Mouse (Mus musculus): ENCODE results near the gene Neurl4. TPM values are rescaled to one million over a fixed set of nuclear protein-coding genes. Genes with fewer than 3 reads are reported as not detected.
"Not testable (repeated sequence)": the region's sequence is repeated elsewhere in the genome, so short reads cannot be mapped to it uniquely, and the experiment has no call there.

Gene Neurl4
- polyA plus RNA-seq, 1 experiment, result 119 TPM

- Histone ChIP-seq H3K4me1 (ENCODE audit: control insufficient read depth, insufficient read depth, low read length) (no peaks in the 10 kb centered on the region), H3K27me3 (ENCODE audit: control insufficient read depth, insufficient read depth, low read length) (no peaks in the 10 kb centered on the region), H3K4me3 (replicated peaks; ENCODE audit: insufficient read depth, low read depth, low read length) (peak overlapping the region; percentile 82), H3K27ac (ENCODE audit: insufficient read depth, low read length) (peak overlapping the region; percentile 31; the same call in 1 of the 2 replicates)
- WGBS, result 3% methylated on average over 12 of the region's 12 CpGs
- no peak for TF ChIP-seq CTCF (IDR thresholded peaks at IDR 0.05; ENCODE audit: borderline replicate concordance, insufficient read depth, low read depth, low read length)
- no peak for TF ChIP-seq POLR2A (IDR thresholded peaks at IDR 0.05; ENCODE audit: borderline replicate concordance, insufficient read depth, low read length)
- DNase-seq, result no peak
Observed at GRCm38 (mm10) chr11:69922012-69922756, 21.3 kb downstream of the Neurl4 start.

- H3K27me3 ChIP-seq (ENCODE audit: control insufficient read depth, insufficient read depth, low read length), result no peaks in the 10 kb centered on the region
- no peaks in the 10 kb centered on the region for H3K4me1 ChIP-seq (ENCODE audit: control insufficient read depth, insufficient read depth, low read length)
- DNase-seq, result no peak
- no peak for TF ChIP-seq CTCF (IDR thresholded peaks at IDR 0.05; ENCODE audit: borderline replicate concordance, insufficient read depth, low read depth, low read length)
- TF ChIP-seq POLR2A (IDR thresholded peaks at IDR 0.05; ENCODE audit: borderline replicate concordance, insufficient read depth, low read length), result no peak
- no peak overlapping the region for H3K27ac ChIP-seq (ENCODE audit: insufficient read depth, low read length)
- 65% methylated on average over 3 of the region's 3 CpGs for WGBS
- H3K4me3 ChIP-seq (replicated peaks; ENCODE audit: insufficient read depth, low read depth, low read length), result no peak overlapping the region
Observed at GRCm38 (mm10) chr11:69922796-69923195, 21.9 kb downstream of the Neurl4 start.

GRCm38 (mm10) chr11:69927501-69927900, 26.6 kb downstream of the Neurl4 start:
- H3K4me3 ChIP-seq (replicated peaks; ENCODE audit: insufficient read depth, low read depth, low read length), result no peak overlapping the region
- H3K27ac ChIP-seq (ENCODE audit: insufficient read depth, low read length), result no peak overlapping the region
- H3K27me3 ChIP-seq (ENCODE audit: control insufficient read depth, insufficient read depth, low read length), result no peaks in the 10 kb centered on the region
- DNase-seq, result no peak
- TF ChIP-seq POLR2A (IDR thresholded peaks at IDR 0.05; ENCODE audit: borderline replicate concordance, insufficient read depth, low read length) (no peak), CTCF (IDR thresholded peaks at IDR 0.05; ENCODE audit: borderline replicate concordance, insufficient read depth, low read depth, low read length) (no peak)
- H3K4me1 ChIP-seq (ENCODE audit: control insufficient read depth, insufficient read depth, low read length), result no peaks in the 10 kb centered on the region
- WGBS, result 94% methylated on average over 2 of the region's 2 CpGs

- H3K27me3 ChIP-seq (ENCODE audit: control insufficient read depth, insufficient read depth, low read length), result no peaks in the 10 kb centered on the region
- H3K4me1 ChIP-seq (ENCODE audit: control insufficient read depth, insufficient read depth, low read length), result no peaks in the 10 kb centered on the region
- no peak overlapping the region for H3K4me3 ChIP-seq (replicated peaks; ENCODE audit: insufficient read depth, low read depth, low read length)
- H3K27ac ChIP-seq (ENCODE audit: insufficient read depth, low read length), result no peak overlapping the region
- WGBS, result 88% methylated on average over 4 of the region's 4 CpGs
- DNase-seq, result no peak
- TF ChIP-seq POLR2A (IDR thresholded peaks at IDR 0.05; ENCODE audit: borderline replicate concordance, insufficient read depth, low read length) (no peak), CTCF (IDR thresholded peaks at IDR 0.05; ENCODE audit: borderline replicate concordance, insufficient read depth, low read depth, low read length) (no peak)
Observed at GRCm38 (mm10) chr11:69929712-69930111, 28.8 kb downstream of the Neurl4 start.

GRCm38 (mm10) chr11:69930176-69930575, 29.3 kb downstream of the Neurl4 start:
- DNase-seq; H3K27ac ChIP-seq (ENCODE audit: insufficient read depth, low read length): not testable (repeated sequence)
- 88% methylated on average over 8 of the region's 8 CpGs for WGBS

GRCm38 (mm10) chr11:69930967-69931537, 30.2 kb downstream of the Neurl4 start:
- H3K27ac ChIP-seq (ENCODE audit: insufficient read depth, low read length), result no peak overlapping the region
- no peaks in the 10 kb centered on the region for H3K4me1 ChIP-seq (ENCODE audit: control insufficient read depth, insufficient read depth, low read length)
- TF ChIP-seq CTCF (IDR thresholded peaks at IDR 0.05; ENCODE audit: borderline replicate concordance, insufficient read depth, low read depth, low read length) (no peak), POLR2A (IDR thresholded peaks at IDR 0.05; ENCODE audit: borderline replicate concordance, insufficient read depth, low read length) (no peak)
- no peak overlapping the region for H3K4me3 ChIP-seq (replicated peaks; ENCODE audit: insufficient read depth, low read depth, low read length)
- 68% methylated on average over 3 of the region's 3 CpGs for WGBS
- DNase-seq, result no peak
- H3K27me3 ChIP-seq (ENCODE audit: control insufficient read depth, insufficient read depth, low read length), result no peaks in the 10 kb centered on the region

More at GRCm38 (mm10) chr11:69930176-69930575, 29.3 kb downstream of the Neurl4 start:
- H3K27me3 ChIP-seq (ENCODE audit: control insufficient read depth, insufficient read depth, low read length); H3K4me1 ChIP-seq (ENCODE audit: control insufficient read depth, insufficient read depth, low read length); H3K4me3 ChIP-seq (replicated peaks; ENCODE audit: insufficient read depth, low read depth, low read length): not testable (repeated sequence)

- Histone ChIP-seq H3K4me1 (ENCODE audit: control insufficient read depth, insufficient read depth, low read length) (no peaks in the 10 kb centered on the region), H3K27me3 (ENCODE audit: control insufficient read depth, insufficient read depth, low read length) (no peaks in the 10 kb centered on the region), H3K27ac (ENCODE audit: insufficient read depth, low read length) (no peak overlapping the region), H3K4me3 (replicated peaks; ENCODE audit: insufficient read depth, low read depth, low read length) (no peak overlapping the region)
- TF ChIP-seq POLR2A (IDR thresholded peaks at IDR 0.05; ENCODE audit: borderline replicate concordance, insufficient read depth, low read length) (no peak), CTCF (IDR thresholded peaks at IDR 0.05; ENCODE audit: borderline replicate concordance, insufficient read depth, low read depth, low read length) (no peak)
- WGBS, result 65% methylated on average over 8 of the region's 8 CpGs
- DNase-seq, result no peak
Observed at GRCm38 (mm10) chr11:69931769-69932168, 30.9 kb downstream of the Neurl4 start.

GRCm38 (mm10) chr11:69932254-69932653, 31.4 kb downstream of the Neurl4 start:
- Histone ChIP-seq H3K27ac (ENCODE audit: insufficient read depth, low read length) (no peak overlapping the region), H3K4me3 (replicated peaks; ENCODE audit: insufficient read depth, low read depth, low read length) (no peak overlapping the region), H3K27me3 (ENCODE audit: control insufficient read depth, insufficient read depth, low read length) (no peaks in the 10 kb centered on the region), H3K4me1 (ENCODE audit: control insufficient read depth, insufficient read depth, low read length) (no peaks in the 10 kb centered on the region)
- peak; percentile 31; the same call in 1 of the 2 replicates for TF ChIP-seq CTCF (IDR thresholded peaks at IDR 0.05; ENCODE audit: borderline replicate concordance, insufficient read depth, low read depth, low read length)
- no peak for TF ChIP-seq POLR2A (IDR thresholded peaks at IDR 0.05; ENCODE audit: borderline replicate concordance, insufficient read depth, low read length)
- DNase-seq, result no peak
- WGBS, result 46% methylated on average over 3 of the region's 3 CpGs

Data from cerebellum, adult 2 months (tissue).